Mouse (Mus musculus) myocyte (in vitro differentiated cells): Measurements from ENCODE around the gene A130010J15Rik. TPM values are rescaled to one million over a fixed set of nuclear protein-coding genes. Genes with fewer than 3 reads are reported as not detected.

Experiments used
- H3K27me3 ChIP-seq: one replicate; pipeline ENCODE4 v1.6.1; 2011; ENCODE audit not compliant: control insufficient read depth, insufficient read depth, insufficient read length
- H3K36me3 ChIP-seq: one replicate; pipeline ENCODE4 v1.6.1; 2011; ENCODE audit not compliant: control insufficient read depth, insufficient read depth
- H3K4me2 ChIP-seq: one replicate; pipeline ENCODE4 v1.6.1; 2011; ENCODE audit warnings: low read depth, control low read depth
- H3K4me3 ChIP-seq: one replicate; pipeline ENCODE4 v1.5.1; 2011; ENCODE audit warnings: mild to moderate bottlenecking, control low read depth, moderate library complexity
- H3K79me2 ChIP-seq: one replicate; pipeline ENCODE4 v1.6.1; 2011; ENCODE audit not compliant: control insufficient read depth, insufficient read depth
- H3ac ChIP-seq: one replicate; pipeline ENCODE4 v1.6.1; 2011; ENCODE audit not compliant: control insufficient read depth, insufficient read length
- CEBPB ChIP-seq: IDR thresholded peaks from 2 replicates; pipeline ENCODE4 v1.6.1; 2011; ENCODE audit warnings: mild to moderate bottlenecking, moderate library complexity; ENCODE audit not compliant: poor library complexity, insufficient read depth, severe bottlenecking
- E2F4 ChIP-seq: IDR thresholded peaks from one replicate; pipeline ENCODE4 v1.6.1; 2011; ENCODE audit warnings: mild to moderate bottlenecking, control low read depth, moderate library complexity; ENCODE audit not compliant: insufficient read depth
- MAX ChIP-seq: IDR thresholded peaks from one replicate; pipeline ENCODE4 v1.6.1; 2011; ENCODE audit warnings: low read depth, mild to moderate bottlenecking, control low read depth
- MYOD1 ChIP-seq, 3 experiments: IDR thresholded peaks; one replicate each; pipeline ENCODE4 v1.6.1; 2011; ENCODE audit warnings: control low read depth in 2 of 3, low read depth in 2 of 3, mild to moderate bottlenecking in 2 of 3, moderate library complexity in 1 of 3; ENCODE audit not compliant: insufficient read length in 2 of 3, control insufficient read depth in 1 of 3
- MYOG ChIP-seq, 3 experiments: IDR thresholded peaks; one replicate each; pipeline ENCODE4 v1.6.1; 2011; ENCODE audit warnings: control low read depth in 2 of 3, low read depth in 2 of 3, mild to moderate bottlenecking in 2 of 3; ENCODE audit not compliant: insufficient read length in 2 of 3, control insufficient read depth in 1 of 3, insufficient read depth in 1 of 3
- POLR2A ChIP-seq: IDR thresholded peaks from one replicate; pipeline ENCODE4 v1.6.1; 2011; ENCODE audit warnings: low read depth, mild to moderate bottlenecking, control low read depth, moderate library complexity; ENCODE audit not compliant: insufficient read length
- POLR2AphosphoS2 ChIP-seq: IDR thresholded peaks from one replicate; pipeline ENCODE4 v1.6.1; 2011; ENCODE audit warnings: low read depth, control low read depth; ENCODE audit not compliant: insufficient read length
- REST ChIP-seq: IDR thresholded peaks from one replicate; pipeline ENCODE4 v1.6.1; 2011; ENCODE audit warnings: mild to moderate bottlenecking, control low read depth, moderate library complexity; ENCODE audit not compliant: insufficient read depth, insufficient read length
- SRF ChIP-seq: IDR thresholded peaks from one replicate; pipeline ENCODE4 v1.6.1; 2011; ENCODE audit warnings: low read depth; ENCODE audit not compliant: control insufficient read depth, insufficient read length
- TCF12 ChIP-seq: IDR thresholded peaks from one replicate; pipeline ENCODE4 v1.6.1; 2011; ENCODE audit warnings: mild to moderate bottlenecking, control low read depth; ENCODE audit not compliant: poor library complexity, insufficient read depth, severe bottlenecking
- TCF3 ChIP-seq: IDR thresholded peaks from one replicate; pipeline ENCODE4 v1.6.1; 2011; ENCODE audit warnings: low read depth, control low read depth; ENCODE audit not compliant: insufficient read length
- USF1 ChIP-seq: IDR thresholded peaks from one replicate; pipeline ENCODE4 v1.6.1; 2011; ENCODE audit warnings: low read depth, mild to moderate bottlenecking, control low read depth, moderate library complexity
- polyA plus RNA-seq: library from polyadenylated mRNA; unstranded; fragments of >200 nt; fragmentation: generic; extraction: Trizol; gene quantifications from one replicate; pipeline ENCODE4 v1.2.1, GENCODE M21; 2012; ENCODE audit warnings: missing spikeins

Gene A130010J15Rik
- polyA plus RNA-seq, 1 experiment = 5.1 TPM

- TF ChIP-seq REST (no peak), MAX (no peak), MYOD1 (IDR thresholded peaks at IDR 0.05; ENCODE audit: control insufficient read depth in 1 of 3, insufficient read length in 2 of 3, low read depth in 2 of 3) (peak in 1 of 3 experiments; percentile 7)
- no peaks in the 10 kb centered on the region for H3K27me3 ChIP-seq
- H3K79me2 ChIP-seq = no peaks in the 10 kb centered on the region
- no peak overlapping the region for H3K4me3 ChIP-seq
- no peak overlapping the region for H3ac ChIP-seq
- H3K4me2 ChIP-seq = peak overlapping the region; percentile 27
- H3K36me3 ChIP-seq = no peaks in the 10 kb centered on the region
These were observed 16.7 kb upstream of the A130010J15Rik start for GRCm38 (mm10) chr1:193151134-193151533.

DNA sequence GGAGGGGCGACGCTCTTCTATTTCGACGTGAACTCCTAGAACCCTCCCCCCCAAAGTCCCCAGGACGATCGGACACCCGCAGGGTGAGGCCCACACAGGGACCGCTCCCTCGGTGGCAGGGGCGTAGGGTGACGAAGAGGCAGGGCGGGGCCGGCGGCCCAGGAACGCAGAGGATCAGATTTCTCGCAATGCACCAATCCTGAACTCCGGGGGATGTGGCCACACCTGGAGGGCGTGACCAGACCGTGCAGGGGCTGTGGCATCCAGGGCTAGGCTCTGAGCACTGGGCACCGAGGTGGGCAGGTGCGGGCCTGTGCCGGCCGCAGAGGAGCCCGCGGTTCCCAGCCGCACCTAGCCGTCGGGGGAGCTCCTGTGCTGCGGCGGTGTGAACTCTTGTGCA is 15.0 kb upstream of the A130010J15Rik start, which contains the start of gene Irf6:
Gene Irf6 (plus strand): TSS at position 240 of the 400 bp plus-strand sequence.
- H3K4me2 ChIP-seq = no peak within 1 kb of the TSS
- H3K4me3 ChIP-seq = no peak within 1 kb of the TSS
- H3K27me3 ChIP-seq = no peaks in the 10 kb centered on the region
- no peaks in the 10 kb centered on the region for H3K36me3 ChIP-seq
- no peak within 1 kb of the TSS for H3ac ChIP-seq
- no peaks in the 10 kb centered on the region for H3K79me2 ChIP-seq
- TF ChIP-seq REST (no peak), TCF3 (no peak), CEBPB (no peak), E2F4 (no peak)

DNA sequence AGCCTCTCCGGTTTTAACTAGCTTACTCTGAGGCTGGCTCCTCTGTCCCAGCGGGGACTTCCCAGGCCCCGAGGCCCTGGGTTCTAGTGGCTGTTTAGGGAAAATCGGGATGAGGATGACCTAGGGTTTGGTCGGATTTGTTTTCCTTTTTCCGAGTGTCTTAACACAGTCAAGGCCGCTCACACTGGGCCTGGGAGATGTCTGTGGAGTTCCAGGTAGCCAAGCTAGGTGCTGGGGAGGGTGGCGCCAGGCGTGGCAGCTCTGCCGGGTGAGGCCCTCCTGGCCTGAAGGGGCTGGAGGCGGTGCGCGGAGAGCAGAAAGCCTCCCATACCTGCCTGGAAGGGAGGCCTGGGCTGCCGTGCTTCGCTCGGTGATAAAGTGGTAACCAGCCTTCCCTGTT is 14.3 kb upstream of the A130010J15Rik start:
- TF ChIP-seq SRF (no peak), MAX (no peak), CEBPB (no peak), USF1 (no peak), TCF12 (no peak), E2F4 (no peak), POLR2A (no peak), MYOG (IDR thresholded peaks at IDR 0.05; ENCODE audit: control insufficient read depth in 1 of 3, insufficient read depth in 1 of 3, insufficient read length in 2 of 3, low read depth in 2 of 3) (no peak), TCF3 (no peak), POLR2AphosphoS2 (no peak), REST (no peak)
- Histone ChIP-seq H3K79me2 (no peaks in the 10 kb centered on the region), H3K4me2 (no peak overlapping the region), H3ac (no peak overlapping the region), H3K27me3 (no peaks in the 10 kb centered on the region), H3K36me3 (no peaks in the 10 kb centered on the region), H3K4me3 (no peak overlapping the region)

GRCm38 (mm10) chr1:193156316-193157110 is 11.3 kb upstream of the A130010J15Rik start:
- TF ChIP-seq MAX = no peak
- no peak for TF ChIP-seq SRF
- TF ChIP-seq TCF3 = no peak
- no peak for TF ChIP-seq REST
- no peak for TF ChIP-seq POLR2AphosphoS2
- TF ChIP-seq POLR2A = no peak
- TF ChIP-seq CEBPB = no peak
- TF ChIP-seq MYOD1 (IDR thresholded peaks at IDR 0.05; ENCODE audit: control insufficient read depth in 1 of 3, insufficient read length in 2 of 3, low read depth in 2 of 3) = no peak
- TF ChIP-seq E2F4 = no peak
- TF ChIP-seq MYOG (IDR thresholded peaks at IDR 0.05; ENCODE audit: control insufficient read depth in 1 of 3, insufficient read depth in 1 of 3, insufficient read length in 2 of 3, low read depth in 2 of 3) = no peak
- no peak for TF ChIP-seq USF1
- TF ChIP-seq TCF12 = no peak
- peak overlapping the region; percentile 60 for H3K4me2 ChIP-seq

GRCm38 (mm10) chr1:193157111-193157492 is 10.7 kb upstream of the A130010J15Rik start:
- no peaks in the 10 kb centered on the region for H3K79me2 ChIP-seq
- TF ChIP-seq TCF12 (no peak), MYOD1 (IDR thresholded peaks at IDR 0.05; ENCODE audit: control insufficient read depth in 1 of 3, insufficient read length in 2 of 3, low read depth in 2 of 3) (no peak)
- no peaks in the 10 kb centered on the region for H3K27me3 ChIP-seq
- H3K4me3 ChIP-seq = no peak overlapping the region
- no peaks in the 10 kb centered on the region for H3K36me3 ChIP-seq
- no peak overlapping the region for H3ac ChIP-seq
- peak overlapping the region; percentile 60 for H3K4me2 ChIP-seq

More at GRCm38 (mm10) chr1:193156316-193157110, 11.3 kb upstream of the A130010J15Rik start:
- no peak overlapping the region for H3K4me3 ChIP-seq
- no peaks in the 10 kb centered on the region for H3K27me3 ChIP-seq
- H3K36me3 ChIP-seq = no peaks in the 10 kb centered on the region
- no peaks in the 10 kb centered on the region for H3K79me2 ChIP-seq
- no peak overlapping the region for H3ac ChIP-seq
